Comparison of ENCODE assay signal across 11 mouse cellular contexts in genomic region chr8:105521061-105521460, GRCm38 (mm10). TPM values are rescaled to one million over a fixed set of nuclear protein-coding genes. Genes with fewer than 3 reads are reported as not detected.
DNase-seq lines count a peak whose midpoint lies in the region; ATAC-seq and TF ChIP-seq lines count a peak whose summit lies in the region.
"Had no signal": no experiment of that assay in that cellular context is flagged by ENCODE, and none has a peak within 500 bp of the region (broad histone marks: within the 10 kb centered on the region; RNA-seq: fewer than 3 reads in every experiment).

No protein-coding gene starts in this region.

- H3K27me3 ChIP-seq in liver, postnatal 0 days (ENCODE audit: insufficient read depth, low read length), result peaks cover 36% of the 10 kb centered on the region
- H3K27me3 ChIP-seq in embryonic facial prominence, embryonic 11.5 days (ENCODE audit: control insufficient read depth, insufficient read depth, low read length), result no peaks in the 10 kb centered on the region
- H3K27me3 ChIP-seq in limb, embryonic 11.5 days (ENCODE audit: control insufficient read depth, insufficient read depth, low read length), result no peaks in the 10 kb centered on the region
- H3K27me3 ChIP-seq in neural tube, embryonic 14.5 days (ENCODE audit: control insufficient read depth, insufficient read depth, low read length), result no peaks in the 10 kb centered on the region; the same call in 1 of the 2 replicates

- TF ChIP-seq EP300 in liver, postnatal 0 days (IDR thresholded peaks at IDR 0.05; ENCODE audit: low read depth), result no peak

- H3K36me3 ChIP-seq in liver, postnatal 0 days (replicated peaks; ENCODE audit: insufficient read depth, low read length), result peaks cover 38% of the 10 kb centered on the region
- no peaks in the 10 kb centered on the region for H3K36me3 ChIP-seq in embryonic facial prominence, embryonic 11.5 days (replicated peaks; ENCODE audit: control insufficient read depth, insufficient read depth, low read depth, low read length)
- H3K36me3 ChIP-seq in limb, embryonic 11.5 days (ENCODE audit: control insufficient read depth, insufficient read depth, low read length), result peaks cover 16% of the 10 kb centered on the region; the same call in 1 of the 2 replicates
- H3K36me3 ChIP-seq in neural tube, embryonic 14.5 days (ENCODE audit: control insufficient read depth, insufficient read depth, low read length), result peaks cover 17% of the 10 kb centered on the region

- no peak overlapping the region for H3K27ac ChIP-seq in liver, postnatal 0 days (ENCODE audit: low read depth)
- peak overlapping the region; percentile 70; the same call in 1 of the 2 replicates for H3K27ac ChIP-seq in embryonic facial prominence, embryonic 11.5 days (replicated peaks; ENCODE audit: low read depth, low read length)
- H3K27ac ChIP-seq in limb, embryonic 11.5 days (replicated peaks; ENCODE audit: low read depth, low read length), result peak overlapping the region; percentile 93
- H3K27ac ChIP-seq in neural tube, embryonic 14.5 days (ENCODE audit: low read depth, low read length), result 0 out of 2 replicates have a peak overlapping the region, but pooled peaks have one; percentile 10
- H3K27ac ChIP-seq: embryonic facial prominence, embryonic 15.5 days; liver, embryonic 13.5 days had no signal

- no peak for ATAC-seq in liver, postnatal 0 days
- no peak for ATAC-seq in embryonic facial prominence, embryonic 11.5 days (replicated peaks; ENCODE audit: insufficient number of reproducible peaks, low FRiP score, low TSS enrichment, low read depth)
- ATAC-seq in limb, embryonic 11.5 days (ENCODE audit: insufficient number of reproducible peaks, low FRiP score, low TSS enrichment, low read depth), result 0 out of 2 replicates have a peak, but pooled peaks have one; percentile 7
- no peak for ATAC-seq in neural tube, embryonic 14.5 days (ENCODE audit: low read depth)

- TF ChIP-seq CTCF in liver, postnatal 0 days (IDR thresholded peaks at IDR 0.05; ENCODE audit: low read depth), result no peak

- no peak overlapping the region for H3K4me2 ChIP-seq in liver, postnatal 0 days (ENCODE audit: low read depth, low read length)
- H3K4me2 ChIP-seq in embryonic facial prominence, embryonic 11.5 days (ENCODE audit: low read depth, low read length), result no peak overlapping the region
- peak overlapping the region; percentile 88 for H3K4me2 ChIP-seq in limb, embryonic 11.5 days (ENCODE audit: low read depth, severe bottlenecking)
- H3K4me2 ChIP-seq in neural tube, embryonic 14.5 days (ENCODE audit: low read depth, low read length), result no peak overlapping the region
- H3K4me2 ChIP-seq: embryonic facial prominence, embryonic 15.5 days; liver, embryonic 13.5 days had no signal

- 24% methylated on average over 3 of the region's 3 CpGs for WGBS in liver, postnatal 0 days (ENCODE audit: insufficient replicate concordance)
- 4% methylated on average over 3 of the region's 3 CpGs for WGBS in embryonic facial prominence, embryonic 11.5 days
- 0% methylated on average over 3 of the region's 3 CpGs for WGBS in limb, embryonic 11.5 days
- 0% methylated on average over 3 of the region's 3 CpGs for WGBS in neural tube, embryonic 14.5 days

- no peaks in the 10 kb centered on the region for H3K9me3 ChIP-seq in liver, postnatal 0 days (ENCODE audit: low read length)
- no peaks in the 10 kb centered on the region for H3K9me3 ChIP-seq in embryonic facial prominence, embryonic 11.5 days (replicated peaks; ENCODE audit: control insufficient read depth, low read length)
- H3K9me3 ChIP-seq in limb, embryonic 11.5 days (ENCODE audit: control insufficient read depth, low read length), result no peaks in the 10 kb centered on the region
- H3K9me3 ChIP-seq in neural tube, embryonic 14.5 days (ENCODE audit: control insufficient read depth, low read length), result no peaks in the 10 kb centered on the region
- H3K9me3 ChIP-seq: embryonic facial prominence, embryonic 15.5 days; liver, embryonic 13.5 days had no signal

- peaks cover 20% of the 10 kb centered on the region for H3K4me1 ChIP-seq in liver, postnatal 0 days (ENCODE audit: insufficient read depth)
- peaks cover 9% of the 10 kb centered on the region for H3K4me1 ChIP-seq in embryonic facial prominence, embryonic 11.5 days (ENCODE audit: control insufficient read depth, insufficient read depth, low read length)
- peaks cover 57% of the 10 kb centered on the region for H3K4me1 ChIP-seq in limb, embryonic 11.5 days (ENCODE audit: control insufficient read depth, insufficient read depth, low read length)
- H3K4me1 ChIP-seq in neural tube, embryonic 14.5 days (ENCODE audit: control insufficient read depth, insufficient read depth, low read length), result peaks cover 17% of the 10 kb centered on the region

- H3K9ac ChIP-seq in liver, postnatal 0 days (replicated peaks), result no peak overlapping the region
- peak overlapping the region; percentile 54 for H3K9ac ChIP-seq in embryonic facial prominence, embryonic 11.5 days (replicated peaks; ENCODE audit: low read length)
- H3K9ac ChIP-seq in limb, embryonic 11.5 days (ENCODE audit: low read length), result peak overlapping the region; percentile 99
- no peak overlapping the region for H3K9ac ChIP-seq in neural tube, embryonic 14.5 days (replicated peaks; ENCODE audit: low read depth, low read length)
- H3K9ac ChIP-seq: embryonic facial prominence, embryonic 15.5 days; liver, embryonic 13.5 days had no signal

- peak; percentile 38 for DNase-seq in liver
- DNase-seq in liver, postnatal 0 days, result no peak
- DNase-seq in embryonic facial prominence, embryonic 11.5 days (ENCODE audit: low spot score), result peak; percentile 49
- DNase-seq in limb, embryonic 11.5 days (ENCODE audit: low spot score), result peak; percentile 71
- DNase-seq in thymus, adult 18-20 months, result no peak
- no peak for DNase-seq in right cerebral cortex, postnatal 10 days (ENCODE audit: low spot score in 2 of 2)
- DNase-seq: layer of hippocampus, adult 9-11 months; liver, embryonic 13.5 days; thymus, postnatal 14 days had no signal

- no peak overlapping the region for H3K4me3 ChIP-seq in liver, postnatal 0 days (ENCODE audit: low read depth, low read length)
- no peak overlapping the region for H3K4me3 ChIP-seq in embryonic facial prominence, embryonic 11.5 days (ENCODE audit: low read depth, low read length)
- H3K4me3 ChIP-seq in limb, embryonic 11.5 days (ENCODE audit: low read depth, low read length), result peak overlapping the region; percentile 95; the same call in 1 of the 2 replicates
- no peak overlapping the region for H3K4me3 ChIP-seq in neural tube, embryonic 14.5 days (ENCODE audit: low read depth, low read length)
- H3K4me3 ChIP-seq: embryonic facial prominence, embryonic 15.5 days; liver, embryonic 13.5 days had no signal

RNA-seq across cellular contexts. Expression of gene Hsd11b2, which starts 2.5 kb away (rescaled TPM):
- polyA plus RNA-seq in liver, postnatal 0 days (2015; fragmentation: Nextera tagmentation; extraction: Ambion mirVana), result 0.13 TPM in 1 of 2 replicates, not detected in the other
- polyA plus RNA-seq in embryonic facial prominence, embryonic 11.5 days (2014; fragmentation: Nextera tagmentation; extraction: Ambion mirVana), result 11.9 and 12.6 TPM in 2 replicates
- 64.2 and 71.0 TPM in 2 replicates for polyA plus RNA-seq in limb, embryonic 11.5 days (2014; fragmentation: Nextera tagmentation; extraction: Ambion mirVana)
- 0.94 and 1.2 TPM in 2 replicates for polyA plus RNA-seq in neural tube, embryonic 14.5 days (2014; fragmentation: Nextera tagmentation; extraction: Ambion mirVana)

RNA-seq across cellular contexts. Expression of gene Zdhhc1, which starts 24.4 kb away (rescaled TPM):
- polyA plus RNA-seq in liver, postnatal 0 days (2015; fragmentation: Nextera tagmentation; extraction: Ambion mirVana), result 2.1 and 2.3 TPM in 2 replicates
- 15.0 and 17.9 TPM in 2 replicates for polyA plus RNA-seq in embryonic facial prominence, embryonic 11.5 days (2014; fragmentation: Nextera tagmentation; extraction: Ambion mirVana)
- 19.6 and 24.0 TPM in 2 replicates for polyA plus RNA-seq in limb, embryonic 11.5 days (2014; fragmentation: Nextera tagmentation; extraction: Ambion mirVana)
- polyA plus RNA-seq in neural tube, embryonic 14.5 days (2014; fragmentation: Nextera tagmentation; extraction: Ambion mirVana), result 27.9 and 32.5 TPM in 2 replicates

RNA-seq across cellular contexts. Expression of gene Atp6v0d1, which starts 44.8 kb away (rescaled TPM):
- 48.0 and 50.2 TPM in 2 replicates for polyA plus RNA-seq in liver, postnatal 0 days (2015; fragmentation: Nextera tagmentation; extraction: Ambion mirVana)
- 89.8 and 95.5 TPM in 2 replicates for polyA plus RNA-seq in embryonic facial prominence, embryonic 11.5 days (2014; fragmentation: Nextera tagmentation; extraction: Ambion mirVana)
- polyA plus RNA-seq in limb, embryonic 11.5 days (2014; fragmentation: Nextera tagmentation; extraction: Ambion mirVana), result 71.7 and 81.5 TPM in 2 replicates
- polyA plus RNA-seq in neural tube, embryonic 14.5 days (2014; fragmentation: Nextera tagmentation; extraction: Ambion mirVana), result 235 and 254 TPM in 2 replicates

RNA-seq across cellular contexts. Expression of gene Tppp3, which starts 49.7 kb away (rescaled TPM):
- 1.4 and 3.8 TPM in 2 replicates for polyA plus RNA-seq in liver, postnatal 0 days (2015; fragmentation: Nextera tagmentation; extraction: Ambion mirVana)
- 49.5 and 59.1 TPM in 2 replicates for polyA plus RNA-seq in embryonic facial prominence, embryonic 11.5 days (2014; fragmentation: Nextera tagmentation; extraction: Ambion mirVana)
- 15.0 and 17.8 TPM in 2 replicates for polyA plus RNA-seq in limb, embryonic 11.5 days (2014; fragmentation: Nextera tagmentation; extraction: Ambion mirVana)
- polyA plus RNA-seq in neural tube, embryonic 14.5 days (2014; fragmentation: Nextera tagmentation; extraction: Ambion mirVana), result 189 and 259 TPM in 2 replicates

Comparison
In these comparisons a context has a peak if more than half of its experiments do, and no peak if none do; other contexts are left out.
1. DNase-seq: peak in liver (single experiment), embryonic facial prominence, embryonic 11.5 days (single experiment) and limb, embryonic 11.5 days (single experiment); none in liver, postnatal 0 days (single experiment), thymus, adult 18-20 months (0 of 2) and right cerebral cortex, postnatal 10 days (0 of 2).
2. H3K9ac ChIP-seq: peak in embryonic facial prominence, embryonic 11.5 days (single experiment) and limb, embryonic 11.5 days (single experiment); none in liver, postnatal 0 days (single experiment) and neural tube, embryonic 14.5 days (single experiment).